Mouse (Mus musculus): ENCODE results near the gene Tubb2a. TPM values are rescaled to one million over a fixed set of nuclear protein-coding genes. Genes with fewer than 3 reads are reported as not detected.

Gene Tubb2a
- polyA plus RNA-seq (2015; fragmentation: Nextera tagmentation; extraction: Ambion mirVana): 140 and 144 TPM in 2 replicates

- H3K27me3 ChIP-seq (replicated peaks): no peaks in the 10 kb centered on the region
- H3K9me3 ChIP-seq: no peaks in the 10 kb centered on the region
- peak within 1 kb of the TSS; percentile 91 for H3K9ac ChIP-seq
- H3K4me1 ChIP-seq: peaks cover 20% of the 10 kb centered on the region
- peak within 1 kb of the TSS; percentile 67 for H3K4me3 ChIP-seq
- peaks cover 26% of the 10 kb centered on the region for H3K36me3 ChIP-seq
- H3K4me2 ChIP-seq: peak within 1 kb of the TSS; percentile 87
- 1% methylated on average over 45 of the region's 45 CpGs for WGBS
- peak; percentile 80 for ATAC-seq (ENCODE audit: extremely low read depth, insufficient number of reproducible peaks, low FRiP score, low TSS enrichment)
- H3K27ac ChIP-seq (replicated peaks): peak within 1 kb of the TSS; percentile 48; the same call in 1 of the 2 replicates
Measured at GRCm38 (mm10) chr13:34077492-34078271, at the start of gene Tubb2a. TSS of gene Tubb2a (minus strand) at chr13:34078007.

- no peak overlapping the region for H3K4me3 ChIP-seq
- peaks cover 24% of the 10 kb centered on the region for H3K4me1 ChIP-seq
- H3K9me3 ChIP-seq: no peaks in the 10 kb centered on the region
- H3K36me3 ChIP-seq: peaks cover 26% of the 10 kb centered on the region
- ATAC-seq (ENCODE audit: extremely low read depth, insufficient number of reproducible peaks, low FRiP score, low TSS enrichment): no peak
- H3K4me2 ChIP-seq: no peak overlapping the region
- WGBS: 64% methylated on average over 4 of the region's 4 CpGs
- H3K9ac ChIP-seq: no peak overlapping the region
- H3K27ac ChIP-seq (replicated peaks): no peak overlapping the region
- no peaks in the 10 kb centered on the region for H3K27me3 ChIP-seq (replicated peaks)
Measured at GRCm38 (mm10) chr13:34125711-34126110, 47.9 kb upstream of the Tubb2a start.

GRCm38 (mm10) chr13:34120536-34120935 lies 42.7 kb upstream of the Tubb2a start:
- no peaks in the 10 kb centered on the region for H3K27me3 ChIP-seq (replicated peaks)
- H3K4me2 ChIP-seq: no peak overlapping the region
- WGBS: 86% methylated on average over 2 of the region's 2 CpGs
- H3K4me1 ChIP-seq: peaks cover 7% of the 10 kb centered on the region
- H3K9me3 ChIP-seq: no peaks in the 10 kb centered on the region
- peaks cover 9% of the 10 kb centered on the region; the same call in 1 of the 2 replicates for H3K36me3 ChIP-seq
- no peak overlapping the region for H3K27ac ChIP-seq (replicated peaks)
- ATAC-seq (ENCODE audit: extremely low read depth, insufficient number of reproducible peaks, low FRiP score, low TSS enrichment): no peak
- H3K4me3 ChIP-seq: no peak overlapping the region
- H3K9ac ChIP-seq: no peak overlapping the region

- ATAC-seq (ENCODE audit: extremely low read depth, insufficient number of reproducible peaks, low FRiP score, low TSS enrichment): no peak
- no peak overlapping the region for H3K9ac ChIP-seq
- no peaks in the 10 kb centered on the region for H3K27me3 ChIP-seq (replicated peaks)
- 63% methylated on average over 4 of the region's 4 CpGs for WGBS
- no peaks in the 10 kb centered on the region for H3K36me3 ChIP-seq
- peaks cover 6% of the 10 kb centered on the region for H3K4me1 ChIP-seq
- no peaks in the 10 kb centered on the region for H3K9me3 ChIP-seq
- no peak overlapping the region for H3K4me2 ChIP-seq
- H3K27ac ChIP-seq (replicated peaks): no peak overlapping the region
- H3K4me3 ChIP-seq: no peak overlapping the region
Measured at GRCm38 (mm10) chr13:34119406-34119805, 41.6 kb upstream of the Tubb2a start.

GRCm38 (mm10) chr13:34118816-34119215 lies 41.0 kb upstream of the Tubb2a start:
- 51% methylated on average over 4 of the region's 4 CpGs for WGBS
- peaks cover 6% of the 10 kb centered on the region for H3K4me1 ChIP-seq
- H3K4me3 ChIP-seq: no peak overlapping the region
- H3K4me2 ChIP-seq: no peak overlapping the region
- no peaks in the 10 kb centered on the region for H3K36me3 ChIP-seq
- ATAC-seq (ENCODE audit: extremely low read depth, insufficient number of reproducible peaks, low FRiP score, low TSS enrichment): no peak
- H3K27ac ChIP-seq (replicated peaks): no peak overlapping the region
- H3K27me3 ChIP-seq (replicated peaks): no peaks in the 10 kb centered on the region
- H3K9me3 ChIP-seq: no peaks in the 10 kb centered on the region
- H3K9ac ChIP-seq: no peak overlapping the region

- H3K4me3 ChIP-seq: no peak overlapping the region
- peaks cover 6% of the 10 kb centered on the region for H3K4me1 ChIP-seq
- no peak for ATAC-seq (ENCODE audit: extremely low read depth, insufficient number of reproducible peaks, low FRiP score, low TSS enrichment)
- H3K27me3 ChIP-seq (replicated peaks): no peaks in the 10 kb centered on the region
- no peak overlapping the region for H3K9ac ChIP-seq
- no peak overlapping the region for H3K27ac ChIP-seq (replicated peaks)
- 58% methylated on average over 6 of the region's 6 CpGs for WGBS
- H3K36me3 ChIP-seq: no peaks in the 10 kb centered on the region
- H3K4me2 ChIP-seq: no peak overlapping the region
- H3K9me3 ChIP-seq: no peaks in the 10 kb centered on the region
Measured at GRCm38 (mm10) chr13:34116508-34116907, 38.7 kb upstream of the Tubb2a start.

GRCm38 (mm10) chr13:34114654-34115053 lies 36.8 kb upstream of the Tubb2a start:
- no peak overlapping the region for H3K4me3 ChIP-seq
- no peak overlapping the region for H3K4me2 ChIP-seq
- H3K27me3 ChIP-seq (replicated peaks): no peaks in the 10 kb centered on the region
- H3K9me3 ChIP-seq: no peaks in the 10 kb centered on the region
- H3K36me3 ChIP-seq: no peaks in the 10 kb centered on the region
- H3K4me1 ChIP-seq: peaks cover 6% of the 10 kb centered on the region
- H3K27ac ChIP-seq (replicated peaks): no peak overlapping the region
- WGBS: 88% methylated on average over 4 of the region's 4 CpGs
- ATAC-seq (ENCODE audit: extremely low read depth, insufficient number of reproducible peaks, low FRiP score, low TSS enrichment): no peak
- no peak overlapping the region for H3K9ac ChIP-seq

GRCm38 (mm10) chr13:34113086-34113485 lies 35.3 kb upstream of the Tubb2a start:
- Histone ChIP-seq H3K36me3 (no peaks in the 10 kb centered on the region), H3K27me3 (replicated peaks) (no peaks in the 10 kb centered on the region), H3K4me2 (no peak overlapping the region), H3K9me3 (no peaks in the 10 kb centered on the region), H3K27ac (replicated peaks) (no peak overlapping the region), H3K4me1 (no peaks in the 10 kb centered on the region), H3K9ac (no peak overlapping the region), H3K4me3 (no peak overlapping the region)
- ATAC-seq (ENCODE audit: extremely low read depth, insufficient number of reproducible peaks, low FRiP score, low TSS enrichment): no peak
- WGBS: 71% methylated on average over 3 of the region's 3 CpGs

GRCm38 (mm10) chr13:34112369-34113081 lies 34.7 kb upstream of the Tubb2a start:
- Histone ChIP-seq H3K36me3 (no peaks in the 10 kb centered on the region), H3K4me3 (no peak overlapping the region), H3K27me3 (replicated peaks) (no peaks in the 10 kb centered on the region), H3K4me2 (no peak overlapping the region), H3K4me1 (no peaks in the 10 kb centered on the region), H3K9ac (no peak overlapping the region), H3K27ac (replicated peaks) (no peak overlapping the region), H3K9me3 (no peaks in the 10 kb centered on the region)
- ATAC-seq (ENCODE audit: extremely low read depth, insufficient number of reproducible peaks, low FRiP score, low TSS enrichment): no peak
- 67% methylated on average over 5 of the region's 5 CpGs for WGBS

GRCm38 (mm10) chr13:34111878-34112277 lies 34.1 kb upstream of the Tubb2a start:
- no peak overlapping the region for H3K4me2 ChIP-seq
- H3K27me3 ChIP-seq (replicated peaks): no peaks in the 10 kb centered on the region
- peaks cover 5% of the 10 kb centered on the region for H3K4me1 ChIP-seq
- H3K27ac ChIP-seq (replicated peaks): no peak overlapping the region
- no peak overlapping the region for H3K4me3 ChIP-seq
- 82% methylated on average over 3 of the region's 3 CpGs for WGBS
- H3K36me3 ChIP-seq: no peaks in the 10 kb centered on the region
- H3K9ac ChIP-seq: no peak overlapping the region
- H3K9me3 ChIP-seq: no peaks in the 10 kb centered on the region
- no peak for ATAC-seq (ENCODE audit: extremely low read depth, insufficient number of reproducible peaks, low FRiP score, low TSS enrichment)

GRCm38 (mm10) chr13:34111019-34111418 lies 33.2 kb upstream of the Tubb2a start:
- Histone ChIP-seq H3K4me2 (no peak overlapping the region), H3K4me1 (peaks cover 13% of the 10 kb centered on the region), H3K27ac (replicated peaks) (no peak overlapping the region), H3K9ac (no peak overlapping the region), H3K36me3 (no peaks in the 10 kb centered on the region), H3K4me3 (no peak overlapping the region), H3K9me3 (no peaks in the 10 kb centered on the region), H3K27me3 (replicated peaks) (no peaks in the 10 kb centered on the region)
- WGBS: 56% methylated on average over 5 of the region's 5 CpGs
- no peak for ATAC-seq (ENCODE audit: extremely low read depth, insufficient number of reproducible peaks, low FRiP score, low TSS enrichment)

Data from heart, embryonic 13.5 days (tissue).